Mouse (Mus musculus): ENCODE data around the gene Ano7. TPM values are rescaled to one million over a fixed set of nuclear protein-coding genes. Genes with fewer than 3 reads are reported as not detected.
"Not testable (repeated sequence)": the region's sequence is repeated elsewhere in the genome, so short reads cannot be mapped to it uniquely, and the experiment has no call there.

The Ano7 gene
- total RNA-seq, 2 experiments from 2014 or later, result not detected

- peak; percentile 73 to 75 for DNase-seq
- intact Hi-C loops (cut with DNase I), result loop anchor here (2.0 to 5.0 kb wide), 2 partner anchors 34 to 62 kb away; partner anchors contain the start of gene Hdlbp
Measured at GRCm38 (mm10) chr1:93445111-93445821, 71.5 kb downstream of the Ano7 start.

- intact Hi-C loops (cut with DNase I), result loop anchor here (2.0 to 5.0 kb wide), 2 partner anchors 33 to 62 kb away; partner anchors contain the start of gene Hdlbp
Measured at GRCm38 (mm10) chr1:93445822-93446162, 72.1 kb downstream of the Ano7 start.

GRCm38 (mm10) chr1:93450118-93450517 lies 76.4 kb downstream of the Ano7 start:
- DNase-seq; intact Hi-C loops (cut with DNase I): not testable (repeated sequence)

More at GRCm38 (mm10) chr1:93445822-93446162, 72.1 kb downstream of the Ano7 start:
- no peak for DNase-seq

GRCm38 (mm10) chr1:93453721-93454255 lies 80.1 kb downstream of the Ano7 start:
- no peak for DNase-seq
- intact Hi-C loops (cut with DNase I), result no loop called here

Small RNAs within 50 kb of the gene (microRNA-seq; reads per million reads assigned to microRNA genes)
- gene Mir6345 (0 reads per million in 2 experiments), gene Mir6902 (0 reads per million in 2 experiments)

Other genes starting within 250 kb of the Ano7 start
- under 1 TPM in 1 of 2 experiments, not detected in 1; 0.28 TPM for gene Agxt, start 238.7 kb upstream of the Ano7 start, total RNA-seq (2021)
- not detected for gene 2310007B03Rik, start 213.0 kb upstream of the Ano7 start, total RNA-seq (2021)
- not detected for gene Crocc2, start 205.2 kb upstream of the Ano7 start, total RNA-seq (2021)
- gene Sned1, start 138.1 kb upstream of the Ano7 start, total RNA-seq (2021), result 1 to 10 TPM; 4.3 to 5.4 TPM
- gene Mterf4, start 68.0 kb upstream of the Ano7 start, total RNA-seq (2021), result 10 to 100 TPM in 1 of 2 experiments, 1 to 10 TPM in 1; 8.7 to 11.3 TPM
- gene Ppp1r7, start 31.1 kb upstream of the Ano7 start, total RNA-seq (2021), result 10 to 100 TPM; 18.9 to 22.7 TPM
- under 1 TPM; 0.20 TPM for gene Pask, start 30.4 kb upstream of the Ano7 start, total RNA-seq (2021)
- gene Hdlbp, start 104.9 kb downstream of the Ano7 start, total RNA-seq (2021), result 100 to 1,000 TPM; 289 to 302 TPM
- gene Farp2, start 138.1 kb downstream of the Ano7 start, total RNA-seq (2021), result 10 to 100 TPM; 11.5 to 11.9 TPM

All from gastrocnemius, postnatal 36 days (tissue).